Mouse (Mus musculus): Measurements from ENCODE around the gene Stkld1.

- no peak for TF ChIP-seq TCF12 (IDR thresholded peaks at IDR 0.05; ENCODE audit: insufficient read depth, poor library complexity, severe bottlenecking)
- peak; percentile 75 for TF ChIP-seq POLR2AphosphoS2 (IDR thresholded peaks at IDR 0.05; ENCODE audit: insufficient read length, low read depth)
- TF ChIP-seq POLR2A (IDR thresholded peaks at IDR 0.05; ENCODE audit: insufficient read length, low read depth): peak; percentile 32
- TF ChIP-seq CEBPB (IDR thresholded peaks at IDR 0.05; ENCODE audit: insufficient read depth, poor library complexity, severe bottlenecking): no peak
- TF ChIP-seq SRF (IDR thresholded peaks at IDR 0.05; ENCODE audit: control insufficient read depth, insufficient read length, low read depth): no peak
- no peak for TF ChIP-seq E2F4 (IDR thresholded peaks at IDR 0.05; ENCODE audit: insufficient read depth)
- TF ChIP-seq REST (IDR thresholded peaks at IDR 0.05; ENCODE audit: insufficient read depth, insufficient read length): no peak
- no peak for TF ChIP-seq MAX (IDR thresholded peaks at IDR 0.05; ENCODE audit: low read depth)
- no peak for TF ChIP-seq MYOD1 (IDR thresholded peaks at IDR 0.05; ENCODE audit: control insufficient read depth in 1 of 3, insufficient read length in 2 of 3, low read depth in 2 of 3)
- no peak for TF ChIP-seq USF1 (IDR thresholded peaks at IDR 0.05; ENCODE audit: low read depth)
These were observed 20.3 kb upstream of the Stkld1 start for GRCm38 (mm10) chr2:26913416-26914147.
